In genomic region chr13:70714081-70714775, GRCm38 (mm10) we compare ENCODE assay signal across 15 mouse cellular contexts.
A peak's percentile ranks its signal among the peaks of the same experiment; 100 is the strongest.
DNase-seq lines count a peak whose midpoint lies in the region; ATAC-seq lines count a peak whose summit lies in the region.
"Had no signal": no experiment of that assay in that cellular context is flagged by ENCODE, and none has a peak within 500 bp of the region (broad histone marks: within the 10 kb centered on the region; RNA-seq: fewer than 3 reads in every experiment).

No protein-coding gene starts in this region.

- no peaks in the 10 kb centered on the region for H3K36me3 ChIP-seq in forebrain, embryonic 14.5 days (ENCODE audit: control insufficient read depth, insufficient read depth, low read length)
- H3K36me3 ChIP-seq in forebrain, embryonic 12.5 days (replicated peaks), result no peaks in the 10 kb centered on the region
- no peaks in the 10 kb centered on the region for H3K36me3 ChIP-seq in midbrain, embryonic 13.5 days
- H3K36me3 ChIP-seq in midbrain, embryonic 11.5 days (ENCODE audit: control insufficient read depth, insufficient read depth, low read length), result no peaks in the 10 kb centered on the region
- H3K36me3 ChIP-seq: limb, embryonic 15.5 days had no signal

- 53% methylated on average over 7 of the region's 7 CpGs for WGBS in forebrain, embryonic 14.5 days
- WGBS in forebrain, embryonic 12.5 days, result 67% methylated on average over 7 of the region's 7 CpGs
- WGBS in midbrain, embryonic 13.5 days, result 61% methylated on average over 7 of the region's 7 CpGs
- WGBS in midbrain, embryonic 11.5 days, result 77% methylated on average over 7 of the region's 7 CpGs

- DNase-seq in forebrain, embryonic 14.5 days (ENCODE audit: low spot score), result peak; percentile 76
- DNase-seq in midbrain, embryonic 11.5 days (ENCODE audit: low spot score, missing footprints), result no peak
- DNase-seq in frontal cortex, postnatal 36 days (ENCODE audit: low spot score in 2 of 2), result peak; percentile 44 to 55
- peak; percentile 35 for DNase-seq in right cerebral cortex, postnatal 14 days
- DNase-seq in cerebellum, adult 18-20 months, result no peak
- DNase-seq in cerebellum, postnatal 25 days, result no peak
- DNase-seq: cerebellum, adult 9-10 months; heart, postnatal 10 days; kidney, postnatal 36 days; lung, embryonic 14.5 days; thymus, postnatal 14 days had no signal

- no peak overlapping the region; the same call in 1 of the 2 replicates for H3K27ac ChIP-seq in forebrain, embryonic 14.5 days (ENCODE audit: low read depth, low read length)
- H3K27ac ChIP-seq in forebrain, embryonic 12.5 days, result no peak overlapping the region
- no peak overlapping the region for H3K27ac ChIP-seq in midbrain, embryonic 13.5 days
- no peak overlapping the region for H3K27ac ChIP-seq in midbrain, embryonic 11.5 days (ENCODE audit: low read depth, low read length)
- H3K27ac ChIP-seq: limb, embryonic 15.5 days had no signal

- H3K27me3 ChIP-seq in forebrain, embryonic 14.5 days (replicated peaks; ENCODE audit: control insufficient read depth, insufficient read depth, low read length), result no peaks in the 10 kb centered on the region
- H3K27me3 ChIP-seq in forebrain, embryonic 12.5 days, result no peaks in the 10 kb centered on the region
- no peaks in the 10 kb centered on the region for H3K27me3 ChIP-seq in midbrain, embryonic 13.5 days
- H3K27me3 ChIP-seq in midbrain, embryonic 11.5 days (ENCODE audit: control insufficient read depth, insufficient read depth, low read length), result no peaks in the 10 kb centered on the region
- H3K27me3 ChIP-seq: limb, embryonic 15.5 days had no signal

- no peak overlapping the region for H3K4me3 ChIP-seq in forebrain, embryonic 14.5 days (ENCODE audit: low read depth, low read length)
- no peak overlapping the region for H3K4me3 ChIP-seq in forebrain, embryonic 12.5 days (replicated peaks)
- H3K4me3 ChIP-seq in midbrain, embryonic 13.5 days (replicated peaks), result no peak overlapping the region
- H3K4me3 ChIP-seq in midbrain, embryonic 11.5 days (ENCODE audit: low read depth, low read length), result no peak overlapping the region
- H3K4me3 ChIP-seq: limb, embryonic 15.5 days had no signal

- ATAC-seq in forebrain, embryonic 14.5 days, result peak; percentile 92; the same call in 1 of the 2 replicates
- no peak for ATAC-seq in forebrain, embryonic 12.5 days (ENCODE audit: low FRiP score)
- ATAC-seq in midbrain, embryonic 13.5 days, result peak; percentile 80
- no peak for ATAC-seq in midbrain, embryonic 11.5 days (ENCODE audit: low FRiP score)
- ATAC-seq: inflammation-experienced regulatory T-cells, adult 6 months had no signal

- no peak overlapping the region for H3K9ac ChIP-seq in forebrain, embryonic 14.5 days (ENCODE audit: low read length)
- H3K9ac ChIP-seq in forebrain, embryonic 12.5 days, result no peak overlapping the region
- H3K9ac ChIP-seq in midbrain, embryonic 13.5 days (replicated peaks), result no peak overlapping the region
- no peak overlapping the region for H3K9ac ChIP-seq in midbrain, embryonic 11.5 days (ENCODE audit: low read length)
- H3K9ac ChIP-seq: limb, embryonic 15.5 days; lung, embryonic 14.5 days had no signal

- H3K9me3 ChIP-seq in forebrain, embryonic 14.5 days (replicated peaks; ENCODE audit: control insufficient read depth, low read length), result no peaks in the 10 kb centered on the region
- no peaks in the 10 kb centered on the region for H3K9me3 ChIP-seq in forebrain, embryonic 12.5 days
- H3K9me3 ChIP-seq in midbrain, embryonic 13.5 days, result no peaks in the 10 kb centered on the region
- no peaks in the 10 kb centered on the region for H3K9me3 ChIP-seq in midbrain, embryonic 11.5 days (ENCODE audit: control insufficient read depth, low read length)
- H3K9me3 ChIP-seq: limb, embryonic 15.5 days had no signal

- no peaks in the 10 kb centered on the region for H3K4me1 ChIP-seq in forebrain, embryonic 14.5 days (ENCODE audit: control insufficient read depth, insufficient read depth, low read length)
- peaks cover 5% of the 10 kb centered on the region for H3K4me1 ChIP-seq in forebrain, embryonic 12.5 days
- H3K4me1 ChIP-seq in midbrain, embryonic 13.5 days (replicated peaks), result peaks cover 5% of the 10 kb centered on the region; the same call in 1 of the 2 replicates
- no peaks in the 10 kb centered on the region for H3K4me1 ChIP-seq in midbrain, embryonic 11.5 days (ENCODE audit: control insufficient read depth, insufficient read depth, low read length)
- H3K4me1 ChIP-seq: limb, embryonic 15.5 days had no signal

- no peak overlapping the region for H3K4me2 ChIP-seq in forebrain, embryonic 14.5 days (ENCODE audit: low read length)
- no peak overlapping the region for H3K4me2 ChIP-seq in forebrain, embryonic 12.5 days
- H3K4me2 ChIP-seq in midbrain, embryonic 13.5 days (replicated peaks), result no peak overlapping the region
- H3K4me2 ChIP-seq in midbrain, embryonic 11.5 days, result no peak overlapping the region
- H3K4me2 ChIP-seq: limb, embryonic 15.5 days; lung, embryonic 14.5 days had no signal

Comparison
In these comparisons a context has a peak if more than half of its experiments do, and no peak if none do; other contexts are left out.
1. ATAC-seq: peak in forebrain, embryonic 14.5 days (single experiment) and midbrain, embryonic 13.5 days (single experiment); none in forebrain, embryonic 12.5 days (single experiment) and midbrain, embryonic 11.5 days (single experiment).
2. DNase-seq: peak in forebrain, embryonic 14.5 days (single experiment), frontal cortex, postnatal 36 days (2 of 2) and right cerebral cortex, postnatal 14 days (single experiment); none in midbrain, embryonic 11.5 days (single experiment), cerebellum, adult 18-20 months (0 of 2) and cerebellum, postnatal 25 days (0 of 2).